Mouse (Mus musculus) layer of hippocampus, adult 8-10 months (tissue): Measurements from ENCODE around the gene Prkce. TPM values are rescaled to one million over a fixed set of nuclear protein-coding genes. Genes with fewer than 3 reads are reported as not detected.

Experiments
- DNase-seq, 2 experiments: peaks; one replicate each; pipeline ENCODE4 v3.0.0; 2022; ENCODE audit warnings: low spot score in 2 of 2
- total RNA-seq, 4 experiments: library from RNA; stranded (reverse); gene quantifications; 2 replicates each; pipeline ENCODE4 v1.2.4; 2022

The Prkce gene
- total RNA-seq, 4 experiments from 2014 or later = 343 to 388 (median 379) TPM

GRCm38 (mm10) chr17:86603848-86604444 is 436.4 kb downstream of the Prkce start:
- DNase-seq = no peak

- no peak for DNase-seq
These were observed 440.4 kb downstream of the Prkce start for GRCm38 (mm10) chr17:86607981-86608380.

- DNase-seq = no peak
These were observed 442.8 kb downstream of the Prkce start for GRCm38 (mm10) chr17:86610271-86610969.

DNA sequence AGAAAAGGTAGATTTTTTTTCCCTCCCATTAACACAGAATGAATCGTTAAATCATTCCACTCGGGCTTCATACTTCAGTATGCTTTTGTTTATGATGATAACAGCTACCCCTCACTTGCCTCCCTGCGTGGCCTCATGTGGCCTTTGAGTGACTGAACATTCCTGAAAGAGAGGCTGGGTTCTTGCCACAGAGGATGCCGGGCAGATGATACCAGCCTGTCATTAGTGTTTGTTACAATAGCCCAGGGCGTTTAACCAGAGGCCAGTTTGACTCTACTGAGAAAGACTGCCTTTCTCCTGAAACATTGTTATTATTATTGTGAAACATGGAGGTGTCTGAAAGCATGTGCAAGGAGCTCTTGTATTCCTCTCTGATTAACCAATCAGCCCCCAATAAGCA is 444.2 kb downstream of the Prkce start:
- DNase-seq = no peak

DNA sequence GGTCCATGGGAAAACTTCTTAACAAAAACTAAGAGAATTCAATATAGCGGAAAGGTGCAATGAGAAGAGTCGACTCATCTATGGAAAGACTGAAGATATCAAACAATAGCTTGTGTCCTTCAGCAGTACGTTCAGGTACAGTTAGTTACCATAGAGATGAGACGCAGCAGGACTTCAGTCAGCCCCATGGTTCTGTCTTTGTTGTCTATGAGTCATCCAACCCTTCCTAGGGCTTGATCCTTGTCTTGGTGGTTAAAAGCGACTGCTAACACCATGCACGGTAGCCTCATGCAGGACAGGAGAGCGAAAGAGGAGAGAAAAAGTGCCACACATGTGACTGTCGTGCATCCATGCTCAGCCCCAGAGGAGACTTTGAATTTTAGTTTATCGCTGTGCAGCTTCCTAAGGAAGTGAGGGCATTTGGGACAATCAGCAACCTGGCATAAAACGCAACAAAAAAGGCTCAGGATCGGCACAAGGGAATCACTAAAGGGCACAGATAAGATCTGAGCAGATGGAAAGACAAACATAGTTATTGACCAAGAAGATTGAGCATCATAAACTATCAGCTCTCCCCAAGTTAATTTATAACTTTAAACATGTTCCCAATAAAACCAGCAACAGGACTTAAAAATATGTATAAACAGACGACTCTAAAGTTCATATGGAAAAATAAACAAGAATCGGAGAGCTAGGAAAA is 448.2 kb downstream of the Prkce start:
- no peak for DNase-seq

GRCm38 (mm10) chr17:86617570-86618237 is 450.1 kb downstream of the Prkce start:
- no peak for DNase-seq

- DNase-seq = no peak
These were observed 450.9 kb downstream of the Prkce start for GRCm38 (mm10) chr17:86618431-86618861.

DNA sequence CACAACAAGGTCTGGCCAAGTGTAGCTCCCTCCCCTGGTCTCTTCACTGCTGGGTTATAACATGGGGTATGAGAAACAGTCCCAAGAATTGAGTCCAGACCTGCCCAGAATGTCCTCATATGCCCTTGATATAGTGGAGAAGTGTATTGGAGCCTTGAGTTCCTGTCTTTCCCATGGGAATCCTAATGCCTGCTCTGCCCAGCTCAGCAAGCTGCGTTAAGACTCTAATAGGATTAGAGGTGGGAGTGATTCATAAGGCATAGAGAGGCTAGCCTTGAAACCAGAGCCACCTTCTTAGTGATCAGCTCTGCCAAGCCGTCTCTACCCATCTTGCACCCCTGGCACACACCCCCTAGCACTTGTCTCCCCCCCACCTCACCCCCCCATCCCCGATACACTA is 455.3 kb downstream of the Prkce start:
- DNase-seq = no peak

- DNase-seq = no peak
These were observed 458.9 kb downstream of the Prkce start for GRCm38 (mm10) chr17:86626523-86626922.

- no peak for DNase-seq
These were observed 465.5 kb downstream of the Prkce start for GRCm38 (mm10) chr17:86633131-86633530.

GRCm38 (mm10) chr17:86637311-86637710 is 469.7 kb downstream of the Prkce start:
- no peak for DNase-seq

GRCm38 (mm10) chr17:86639279-86639678 is 471.7 kb downstream of the Prkce start:
- no peak for DNase-seq

DNA sequence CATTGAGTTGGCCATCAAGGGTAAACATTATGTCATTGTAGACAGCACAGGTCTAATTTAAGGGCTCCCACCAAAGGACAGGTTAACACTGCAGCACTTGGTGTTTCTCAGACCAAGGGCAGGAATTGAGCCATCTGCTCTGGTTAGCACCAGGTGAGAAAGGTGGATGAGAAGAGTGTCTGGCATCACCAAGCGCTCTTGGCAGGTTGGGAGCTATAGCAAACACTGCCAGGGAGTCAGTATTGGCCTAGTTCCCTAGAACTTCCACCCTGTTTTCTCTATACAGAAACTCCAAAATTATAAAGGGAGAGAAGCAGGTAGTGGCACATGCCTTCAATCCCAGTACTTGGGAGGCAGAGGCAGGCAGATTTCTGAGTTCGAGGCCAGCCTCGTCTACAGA is 479.6 kb downstream of the Prkce start:
- DNase-seq = no peak

GRCm38 (mm10) chr17:86648856-86649435 is 481.4 kb downstream of the Prkce start:
- DNase-seq = no peak

DNA sequence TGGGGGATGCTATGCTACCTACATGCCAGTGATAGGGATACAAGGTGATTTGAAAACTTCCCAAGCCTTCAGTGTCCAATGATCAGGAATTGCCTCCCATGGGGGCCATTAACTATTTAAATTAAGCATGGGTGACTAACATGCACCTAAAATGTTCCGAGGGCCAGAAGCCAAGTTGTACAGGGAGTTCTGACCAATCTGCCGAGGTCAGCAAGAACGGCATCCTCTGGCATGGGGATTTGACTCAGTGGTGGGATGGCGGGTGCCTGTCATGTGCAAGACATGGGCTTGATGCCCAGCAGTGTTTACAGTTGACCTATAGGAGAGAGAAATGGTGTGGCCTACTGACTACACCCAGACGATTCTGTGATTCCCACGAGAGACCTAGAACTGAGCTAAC is 482.7 kb downstream of the Prkce start:
- DNase-seq = no peak

DNA sequence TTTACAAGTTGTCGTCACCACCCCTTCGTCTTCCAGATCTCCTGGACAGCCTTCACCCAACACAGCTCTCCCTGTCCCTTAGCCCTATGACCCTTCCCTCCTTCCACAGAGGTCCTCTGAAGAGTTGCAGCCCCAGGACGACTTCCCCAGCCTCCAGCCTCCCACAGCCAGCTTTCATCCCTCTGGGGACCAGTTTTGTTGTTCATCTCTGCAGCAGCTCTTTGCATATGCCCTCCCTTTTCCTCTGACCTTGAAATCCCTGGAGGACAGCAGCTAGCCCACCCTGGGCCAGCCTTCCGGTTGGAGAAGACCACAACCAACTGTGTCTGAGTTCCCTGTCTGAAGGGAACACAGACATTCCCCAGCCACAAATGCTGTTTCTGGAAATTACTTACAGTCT is 483.5 kb downstream of the Prkce start:
- DNase-seq = no peak

- DNase-seq = no peak
These were observed 485.2 kb downstream of the Prkce start for GRCm38 (mm10) chr17:86652751-86653150.

- no peak for DNase-seq
These were observed 488.8 kb downstream of the Prkce start for GRCm38 (mm10) chr17:86656369-86656768.

DNA sequence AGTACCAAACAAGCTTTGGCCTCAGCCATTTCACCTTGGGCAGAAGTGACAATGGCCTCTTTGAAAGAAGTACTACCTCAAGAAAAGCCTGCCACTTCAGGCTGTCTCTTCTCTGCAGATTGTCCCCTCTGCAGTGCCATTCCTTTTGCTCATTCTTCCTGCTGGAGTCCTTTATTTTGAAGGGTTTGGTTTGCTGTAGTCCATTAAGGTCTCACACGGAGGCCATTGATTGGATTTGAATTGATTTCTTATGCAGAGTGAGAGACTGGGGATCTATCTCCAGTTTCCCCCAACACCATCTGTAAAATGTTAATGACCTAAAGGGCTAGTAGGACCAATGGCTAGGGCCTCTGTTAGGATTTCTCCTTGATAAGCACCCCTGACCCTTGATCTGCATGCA is 494.7 kb downstream of the Prkce start:
- no peak for DNase-seq

DNA sequence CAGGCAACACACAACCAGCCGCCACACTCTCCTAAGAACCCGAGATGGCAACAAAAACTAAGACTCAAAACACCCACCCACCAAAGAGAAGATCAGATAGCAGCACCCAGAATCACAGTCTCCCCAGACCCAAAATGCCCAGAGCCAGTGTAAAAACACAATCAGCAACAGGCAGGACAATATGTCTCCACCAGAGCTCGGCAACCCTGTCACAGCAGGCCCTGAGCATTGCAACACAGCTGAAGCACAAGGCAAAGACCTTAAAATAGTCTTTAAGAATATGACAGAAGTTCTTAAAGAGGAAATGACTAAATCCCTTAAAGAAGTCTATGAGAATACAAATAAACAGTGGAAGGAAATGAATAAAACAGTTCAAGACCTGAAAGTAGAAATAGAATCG is 495.9 kb downstream of the Prkce start:
- no peak for DNase-seq

DNA sequence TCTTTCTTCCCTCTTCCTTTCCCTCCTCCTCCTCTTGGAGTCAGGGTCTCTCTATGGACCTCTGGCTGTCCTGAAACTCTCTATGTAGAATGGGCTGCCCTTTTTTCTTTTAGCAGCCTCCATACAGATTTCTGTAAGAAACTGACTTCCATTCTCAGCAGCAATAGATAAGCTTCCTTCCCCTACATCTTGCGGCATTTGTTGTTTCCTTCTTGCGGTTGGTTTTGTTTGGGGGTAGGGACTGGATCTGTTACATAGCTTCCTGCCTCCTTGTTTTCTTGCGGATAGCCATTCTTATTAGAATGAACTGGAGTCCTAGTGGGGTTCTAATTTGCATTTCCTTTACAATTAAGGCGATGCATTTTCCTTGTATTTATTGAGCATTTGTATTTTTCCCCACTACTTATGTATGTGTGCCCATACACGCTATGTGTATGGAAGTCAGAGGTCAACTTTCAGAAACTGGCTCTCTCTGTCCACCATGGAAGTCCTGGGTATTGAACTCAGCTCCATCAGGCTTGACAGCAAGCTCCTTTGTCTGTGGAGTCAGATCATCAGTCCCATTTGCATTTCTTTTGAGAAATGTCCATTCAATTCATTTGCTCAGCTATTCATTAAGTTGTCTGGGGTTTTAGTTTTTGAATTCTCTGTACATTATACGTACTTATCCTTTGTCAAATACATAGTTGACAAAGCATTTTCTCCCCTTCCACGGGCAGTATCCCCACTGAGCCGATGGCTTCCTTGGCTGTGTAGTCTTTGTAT is 500.4 kb downstream of the Prkce start:
- no peak for DNase-seq
